In the genomic region with DNA sequence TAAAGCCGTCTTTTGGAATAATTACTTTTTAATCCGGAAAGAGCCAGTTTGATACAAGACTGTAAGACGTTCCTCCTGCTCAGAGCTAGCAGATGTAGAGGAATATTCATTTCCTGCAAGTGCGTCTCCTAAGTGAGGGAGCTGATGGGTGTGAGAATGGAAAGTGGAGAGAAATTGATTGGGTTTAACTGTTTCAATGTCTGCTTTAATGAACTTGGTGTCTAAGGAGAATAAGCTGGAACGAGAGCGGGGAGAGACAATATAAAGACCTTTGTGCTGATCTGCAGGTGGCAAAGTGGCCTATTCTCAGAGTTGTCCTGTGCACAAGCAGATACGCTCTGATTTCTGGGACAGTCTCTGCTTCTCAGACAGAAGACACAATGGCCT, we compare ENCODE assay signal across 12 mouse cellular contexts. TPM values are rescaled to one million over a fixed set of nuclear protein-coding genes. Genes with fewer than 3 reads are reported as not detected.
DNase-seq lines count a peak whose midpoint lies in the region; TF ChIP-seq lines count a peak whose summit lies in the region.
"Had no signal": no experiment of that assay in that cellular context is flagged by ENCODE, and none has a peak within 500 bp of the region (broad histone marks: within the 10 kb centered on the region; RNA-seq: fewer than 3 reads in every experiment).

No protein-coding gene starts in this region.

- 32% methylated on average over 7 of the region's 7 CpGs for WGBS in kidney, adult 2 months

- H3K36me3 ChIP-seq in kidney, adult 2 months (ENCODE audit: control insufficient read depth, insufficient read depth, low read length) = no peaks in the 10 kb centered on the region
- H3K36me3 ChIP-seq: heart, embryonic 10.5 days had no signal

- H3K27ac ChIP-seq in kidney, adult 2 months (ENCODE audit: insufficient read depth, low read depth, low read length) = peak overlapping the region; percentile 58
- H3K27ac ChIP-seq: heart, embryonic 10.5 days had no signal

- no peak for TF ChIP-seq CTCF in kidney, adult 2 months (conservative IDR thresholded peaks at IDR 0.05; ENCODE audit: insufficient read depth, insufficient read length, low read depth, low read length)

- H3K4me3 ChIP-seq in kidney, adult 2 months (ENCODE audit: insufficient read depth, low read depth, low read length) = no peak overlapping the region

- H3K27me3 ChIP-seq in kidney, adult 2 months (replicated peaks; ENCODE audit: control insufficient read depth, insufficient read depth, low read length) = no peaks in the 10 kb centered on the region

- no peak for TF ChIP-seq POLR2A in kidney, adult 2 months (IDR thresholded peaks at IDR 0.05; ENCODE audit: low read depth, low read length)

- DNase-seq in embryo, embryonic 10.5 days (ENCODE audit: low spot score) = peak; percentile 19
- DNase-seq in embryo, embryonic 11 days = no peak
- DNase-seq in kidney, adult 2 months = no peak
- no peak for DNase-seq in kidney, postnatal 10 days
- DNase-seq in retina, postnatal 1 day = peak; percentile 11
- DNase-seq in retina, embryonic 14.5 days (ENCODE audit: low spot score) = no peak
- DNase-seq in layer of hippocampus, postnatal 36 days = no peak
- DNase-seq in layer of hippocampus, postnatal 10 days (ENCODE audit: low spot score in 2 of 2) = no peak
- DNase-seq: cerebellum, adult 9-11 months; right cerebral cortex, postnatal 14 days had no signal

- peaks cover 11% of the 10 kb centered on the region for H3K4me1 ChIP-seq in kidney, adult 2 months (ENCODE audit: control insufficient read depth, insufficient read depth, low read length)

RNA-seq across cellular contexts. Expression of a gene that starts 19.8 kb away (rescaled TPM):
- polyA plus RNA-seq in kidney, adult 2 months (2012; rRNA removed) = 14.7 and 16.3 TPM in 2 replicates
- total RNA-seq in layer of hippocampus, postnatal 36 days (2021) = 10 to 100 TPM; 80.5 to 83.5 TPM
- total RNA-seq in layer of hippocampus, postnatal 10 days (2021) = 10 to 100 TPM; 63.1 to 66.2 TPM

RNA-seq across cellular contexts. Expression of a gene that starts 26.5 kb away (rescaled TPM):
- 0.62 and 0.69 TPM in 2 replicates for polyA plus RNA-seq in kidney, adult 2 months (2012; rRNA removed)
- 1 to 10 TPM; 5.4 to 8.8 TPM for total RNA-seq in layer of hippocampus, postnatal 36 days (2021)
- 1 to 10 TPM; 5.6 to 9.8 TPM for total RNA-seq in layer of hippocampus, postnatal 10 days (2021)

RNA-seq across cellular contexts. Expression of a gene that starts 30.3 kb away (rescaled TPM):
- polyA plus RNA-seq in kidney, adult 2 months (2012; rRNA removed) = 9.0 and 10.4 TPM in 2 replicates
- not detected for total RNA-seq in layer of hippocampus, postnatal 36 days (2021)
- total RNA-seq in layer of hippocampus, postnatal 10 days (2021) = not detected
- total RNA-seq: left cerebral cortex, postnatal 25 days had no signal

RNA-seq across cellular contexts. Expression of a gene that starts 37.7 kb away (rescaled TPM):
- polyA plus RNA-seq in kidney, adult 2 months (2012; rRNA removed) = 10.2 and 13.3 TPM in 2 replicates
- total RNA-seq in layer of hippocampus, postnatal 36 days (2021) = 1 to 10 TPM; 5.8 to 7.0 TPM
- 1 to 10 TPM; 8.6 to 8.8 TPM for total RNA-seq in layer of hippocampus, postnatal 10 days (2021)

RNA-seq across cellular contexts. Expression of a gene that starts 39.9 kb away (rescaled TPM):
- 395 and 413 TPM in 2 replicates for polyA plus RNA-seq in kidney, adult 2 months (2012; rRNA removed)
- total RNA-seq in layer of hippocampus, postnatal 36 days (2021) = 1,000 to 10,000 TPM; 1,234 to 1,394 TPM
- 1,000 to 10,000 TPM; 1,802 to 1,826 TPM for total RNA-seq in layer of hippocampus, postnatal 10 days (2021)

Comparison
In these comparisons a context has a peak if more than half of its experiments do, and no peak if none do; other contexts are left out.
1. DNase-seq: peak in embryo, embryonic 10.5 days (single experiment) and retina, postnatal 1 day (single experiment); none in embryo, embryonic 11 days (single experiment), kidney, adult 2 months (single experiment), kidney, postnatal 10 days (single experiment), retina, embryonic 14.5 days (single experiment), layer of hippocampus, postnatal 36 days (0 of 2) and layer of hippocampus, postnatal 10 days (0 of 2).